Mouse (Mus musculus): Measurements from ENCODE around the gene Fsd2.

DNA sequence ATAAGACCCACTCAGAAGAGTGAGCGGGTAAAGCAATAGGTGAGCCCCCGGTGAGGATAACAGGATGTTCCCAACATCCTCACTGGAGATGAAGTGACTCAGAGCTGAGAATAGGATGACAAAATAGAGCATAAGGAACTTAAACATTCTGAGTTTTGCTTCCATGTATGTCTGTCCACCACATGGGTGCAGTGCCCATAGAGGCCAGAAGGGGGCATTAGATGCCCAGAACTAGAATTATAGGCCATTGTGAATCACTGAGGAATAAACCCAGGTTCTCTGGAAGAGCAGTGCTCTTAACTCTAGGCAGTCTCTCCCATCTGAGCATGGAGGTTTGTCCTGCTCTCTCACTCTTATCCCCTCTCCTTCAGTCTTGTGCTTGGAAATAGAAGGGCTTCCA lies 12.4 kb downstream of the Fsd2 start:
- TF ChIP-seq POLR2A (IDR thresholded peaks at IDR 0.05; ENCODE audit: borderline replicate concordance, extremely low read depth, low read depth, low read length) (no peak), CTCF (IDR thresholded peaks at IDR 0.05; ENCODE audit: insufficient read depth, low read length) (peak; percentile 35)

Data from lung, adult 2 months (tissue).